Mouse (Mus musculus) adrenal gland, postnatal 14 days (tissue): ENCODE measurements at regions not wholly inside any gene's neighbourhood (a gene's known extent, or its start where the extent isn't known, plus 50 kb on each side); places are given as distances from the start of the nearest gene placed in this dataset.
A peak's percentile ranks its signal among the peaks of the same experiment; 100 is the strongest.
"Not testable (repeated sequence)": the region's sequence is repeated elsewhere in the genome, so short reads cannot be mapped to it uniquely, and the experiment has no call there.

Source experiments
- DNase-seq: peaks from one replicate; pipeline ENCODE4 v3.0.0; 2021; ENCODE audit warnings: mixed read lengths

GRCm38 (mm10) chr8:96586129-96586528, 697.8 kb upstream of the Got2 start:
- DNase-seq, result no peak

DNA sequence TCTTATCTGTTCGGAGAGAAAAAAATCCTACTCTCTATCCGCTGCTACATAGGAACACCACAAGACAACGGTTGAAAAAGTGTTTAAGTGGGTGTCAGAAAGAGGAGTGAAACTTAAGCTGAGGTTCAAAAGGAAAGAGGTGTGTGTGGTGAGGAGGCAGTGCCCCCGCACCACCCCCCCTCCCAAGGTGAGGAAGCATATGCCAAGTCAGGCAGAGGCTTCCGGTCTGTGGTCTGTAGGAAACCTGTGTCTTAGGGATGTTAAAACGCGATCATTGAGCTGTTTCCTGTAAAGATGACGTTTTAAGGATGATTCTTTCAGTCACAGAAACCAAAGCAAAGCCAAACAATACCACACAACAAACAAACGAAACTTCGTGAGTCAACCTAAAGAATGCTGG, 664.2 kb upstream of the Got2 start:
- no peak for DNase-seq

DNA sequence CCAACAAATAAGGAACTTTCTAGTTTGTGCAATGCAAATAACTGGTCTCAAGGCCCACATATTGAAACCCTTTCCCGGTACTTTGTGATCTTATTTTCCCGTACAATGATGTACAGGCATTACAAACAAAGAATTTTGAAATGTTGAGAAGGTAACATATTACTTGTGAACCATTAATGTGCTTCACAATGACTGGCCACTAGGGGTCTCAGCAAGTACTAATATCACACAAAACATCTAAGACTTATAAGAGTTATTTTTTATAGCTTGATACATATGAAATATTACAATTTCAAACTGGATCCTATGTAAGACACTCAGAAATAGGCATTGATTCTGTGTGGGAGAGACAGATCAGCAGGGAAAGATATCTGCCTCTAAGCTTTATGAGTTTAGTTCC, 662.1 kb upstream of the Got2 start:
- no peak for DNase-seq

DNA sequence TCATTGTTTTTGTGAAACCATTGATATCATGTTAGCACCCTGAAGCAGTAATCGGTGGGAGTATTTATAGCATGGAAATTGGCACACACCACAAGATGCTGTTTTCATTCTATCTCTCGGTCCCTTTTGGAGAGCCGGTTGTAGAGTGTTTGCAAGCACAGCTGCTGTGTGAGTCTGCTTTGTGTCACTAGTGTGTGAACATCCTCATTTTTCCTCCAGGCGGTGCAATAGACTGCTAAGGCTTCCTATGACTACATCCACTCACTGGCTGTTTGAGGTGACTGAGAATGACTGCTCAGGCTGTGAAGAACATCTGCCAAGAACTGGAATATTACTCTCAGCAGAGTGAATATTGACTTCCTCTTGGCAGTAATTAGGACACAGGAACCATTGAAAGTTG, 660.3 kb upstream of the Got2 start:
- DNase-seq, result no peak

DNA sequence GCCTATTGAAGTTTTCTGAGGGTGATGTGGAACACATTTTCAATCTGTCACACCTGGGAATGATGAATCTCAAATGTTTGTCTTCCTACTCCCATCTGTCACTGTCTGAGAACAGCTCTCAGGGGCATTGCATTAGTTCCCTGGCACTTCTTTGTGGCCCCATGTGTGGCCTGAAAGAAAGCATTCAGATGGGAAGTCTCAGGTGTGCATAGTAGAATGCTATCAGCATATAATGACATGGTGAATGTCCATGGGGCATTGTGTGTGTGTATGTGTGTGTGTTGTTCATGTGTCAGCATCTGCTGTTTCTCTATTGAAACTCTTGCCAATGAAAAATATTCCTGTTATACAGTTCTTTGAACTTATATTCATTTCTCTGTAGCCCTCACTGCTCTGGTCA, 659.8 kb upstream of the Got2 start:
- DNase-seq, result no peak

GRCm38 (mm10) chr8:96542215-96542614, 653.9 kb upstream of the Got2 start:
- DNase-seq, result no peak

DNA sequence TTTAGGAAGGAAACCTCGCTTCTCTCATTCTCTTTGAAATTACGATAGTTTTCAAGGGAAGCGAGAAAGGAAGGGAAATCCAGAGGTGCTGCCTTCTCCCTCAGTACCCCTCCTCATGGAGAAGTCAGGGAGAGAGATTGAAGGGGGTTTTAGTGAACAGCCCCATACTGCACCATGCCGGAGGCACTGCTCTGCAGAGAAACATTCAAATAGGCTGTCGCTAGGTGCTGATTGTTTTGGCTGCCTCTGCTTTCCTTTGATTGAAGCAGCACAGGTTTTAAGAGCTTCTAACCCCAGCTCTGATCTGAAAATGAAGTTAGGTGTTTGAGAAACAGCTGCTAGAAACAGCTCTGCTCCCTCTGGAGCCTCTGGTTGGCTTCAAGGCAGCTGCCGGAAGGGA, 610.5 kb upstream of the Got2 start:
- DNase-seq, result no peak

- no peak for DNase-seq
Observed at GRCm38 (mm10) chr8:96495406-96495805, 607.1 kb upstream of the Got2 start.

DNA sequence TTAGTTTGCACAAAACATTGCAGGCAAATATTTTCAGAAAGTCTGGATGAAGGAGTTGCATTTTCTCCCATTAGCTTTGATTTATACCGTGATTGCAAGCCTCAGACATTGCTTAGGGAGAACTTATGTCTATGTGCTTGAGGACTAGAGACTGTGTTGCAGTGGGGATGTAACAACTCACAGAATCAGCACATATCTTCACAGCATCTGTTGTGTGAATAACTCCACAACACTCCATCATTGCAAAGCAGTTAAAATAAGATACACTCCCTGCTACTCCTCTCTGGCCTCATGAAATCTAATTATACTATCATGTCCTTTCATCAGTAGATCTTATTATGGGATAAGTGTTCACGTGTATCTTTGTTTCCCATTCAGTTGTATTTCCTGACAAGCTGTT, 601.5 kb upstream of the Got2 start:
- DNase-seq, result no peak

DNA sequence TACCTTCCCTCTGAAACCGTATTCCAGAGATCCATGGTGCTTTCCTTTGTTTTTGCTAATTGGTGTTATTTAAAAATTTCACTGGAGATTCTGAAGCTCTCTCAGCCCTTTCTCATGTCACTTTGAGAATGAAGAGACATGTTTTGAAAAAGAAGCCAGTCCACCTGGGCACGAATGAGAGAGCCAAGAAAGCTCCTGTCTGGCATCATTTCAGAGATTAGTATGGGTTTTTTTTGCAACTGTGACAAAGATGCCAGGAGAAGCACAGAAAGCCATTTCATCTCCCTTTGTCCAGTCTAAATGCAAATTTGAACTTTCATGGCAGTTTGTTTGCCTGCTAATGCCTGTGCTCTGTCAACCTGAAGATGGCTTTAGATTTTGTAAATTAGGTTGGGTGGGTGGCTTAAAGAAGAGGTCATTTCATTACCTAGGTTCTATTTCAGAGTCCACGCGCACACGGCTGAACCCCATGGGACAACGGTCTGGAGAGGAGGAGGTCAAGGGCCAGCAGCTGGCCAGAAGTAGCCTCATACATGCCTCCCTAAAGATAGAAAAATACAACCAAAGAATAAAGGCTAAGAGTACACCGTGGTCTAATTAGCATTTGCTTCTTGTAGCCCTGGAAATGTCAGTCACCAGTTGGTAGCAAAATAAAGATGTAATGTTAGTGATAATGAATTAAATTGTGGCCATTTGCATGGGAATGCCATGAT, 600.5 kb upstream of the Got2 start:
- DNase-seq, result no peak

DNA sequence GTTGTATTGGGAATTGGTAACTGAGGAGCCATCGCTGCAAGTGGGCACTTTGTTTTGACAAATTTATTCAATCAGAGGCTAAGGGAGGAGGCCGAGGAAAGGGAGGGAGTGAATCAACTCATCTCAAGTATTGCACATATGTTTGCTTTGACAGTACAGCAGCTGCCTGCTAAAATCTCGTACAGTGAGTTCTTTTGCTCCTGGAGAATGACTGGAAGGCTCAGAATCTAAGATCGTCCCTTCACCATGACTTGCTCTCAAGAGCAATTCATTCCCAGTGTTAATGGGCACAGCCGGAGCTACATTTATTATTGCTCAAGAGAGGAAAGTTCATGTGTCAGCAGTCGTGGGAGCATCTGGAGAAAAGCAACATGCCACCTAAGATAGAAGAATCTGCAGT, 567.6 kb upstream of the Got2 start:
- DNase-seq, result no peak

- no peak for DNase-seq
Observed at GRCm38 (mm10) chr8:96455336-96455735, 567.0 kb upstream of the Got2 start.

DNA sequence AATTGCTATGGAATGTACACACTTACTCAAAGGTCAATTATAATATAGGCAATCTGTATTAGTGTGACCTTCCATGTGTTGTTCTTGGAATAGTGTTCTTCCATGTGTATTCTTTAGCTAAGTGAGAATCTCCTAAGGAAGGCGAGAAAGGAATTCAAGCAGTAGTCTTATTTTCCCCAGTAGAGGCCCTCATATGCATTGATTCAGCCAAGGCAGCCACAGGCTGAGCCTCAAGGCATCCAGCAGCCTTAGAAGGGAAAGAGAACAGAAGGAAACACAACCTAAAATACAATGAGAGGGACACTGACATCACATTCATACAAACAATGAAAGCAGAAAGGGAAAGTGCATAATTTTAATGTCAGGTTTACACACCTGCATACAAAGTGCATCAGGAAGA, 541.4 kb upstream of the Got2 start:
- DNase-seq, result no peak

- DNase-seq, result no peak
Observed at GRCm38 (mm10) chr8:96426900-96427299, 538.6 kb upstream of the Got2 start.

- no peak for DNase-seq
Observed at GRCm38 (mm10) chr8:96409601-96410000, 521.3 kb upstream of the Got2 start.

GRCm38 (mm10) chr8:96404549-96405145, 516.3 kb upstream of the Got2 start:
- DNase-seq, result no peak

DNA sequence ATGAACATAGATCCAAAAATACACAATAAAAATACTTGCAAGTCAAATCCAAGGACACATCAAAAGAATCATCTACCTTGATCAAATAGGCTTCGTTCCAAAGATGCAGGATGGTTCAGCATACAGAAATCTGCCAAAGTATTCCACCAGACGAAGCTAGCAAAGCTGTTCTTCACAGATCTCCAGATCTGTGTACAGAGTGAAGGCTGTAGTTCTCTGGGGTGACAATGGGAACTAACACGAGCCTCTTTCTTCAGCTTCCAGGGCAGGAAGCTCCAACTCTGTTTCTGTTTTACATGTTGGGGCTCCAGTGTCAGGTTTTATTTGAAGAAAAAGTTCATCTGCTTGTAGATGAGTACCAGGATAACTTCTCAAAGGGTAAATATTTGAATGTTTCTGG, 515.3 kb upstream of the Got2 start:
- DNase-seq, result no peak

- not testable (repeated sequence) for DNase-seq
Observed at GRCm38 (mm10) chr8:96399381-96399780, 511.0 kb upstream of the Got2 start.

DNA sequence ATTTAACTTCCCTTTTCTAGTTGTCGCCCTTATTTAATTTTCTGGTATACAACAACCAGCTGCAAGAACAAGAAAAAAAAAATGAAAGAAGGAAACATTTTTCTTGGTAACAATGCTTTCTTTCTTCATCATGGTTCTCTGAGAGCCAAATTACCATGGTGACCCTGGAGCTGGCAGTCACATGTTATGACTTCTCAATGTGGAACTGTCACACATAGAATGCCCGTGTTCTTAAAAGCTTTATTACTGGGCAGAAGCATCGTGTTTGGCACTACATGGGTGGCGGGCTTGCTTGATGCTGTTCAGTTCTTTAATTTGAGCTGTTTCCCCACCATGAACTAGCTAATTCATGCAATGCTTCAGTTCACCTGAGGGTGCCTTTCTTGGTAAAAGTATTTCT, 504.7 kb upstream of the Got2 start:
- DNase-seq, result no peak

DNA sequence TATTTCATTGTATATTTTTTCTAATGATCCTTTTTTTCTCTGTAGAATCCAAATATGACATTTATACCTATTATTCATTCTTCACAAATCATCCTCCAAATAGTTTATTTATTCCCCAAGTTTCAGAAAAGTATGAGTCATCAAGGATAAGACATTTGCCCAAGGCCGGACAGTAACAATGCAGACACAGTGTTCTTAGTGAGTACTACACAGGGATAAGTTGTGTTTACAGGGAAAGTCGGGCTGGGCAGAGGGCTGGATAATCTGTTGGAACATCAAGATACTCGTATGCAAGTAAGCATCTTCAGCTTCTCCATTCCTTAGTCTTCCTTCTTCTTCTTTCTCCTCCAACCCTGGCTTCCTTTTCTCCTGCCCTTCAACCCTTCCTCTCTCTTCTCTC, 500.9 kb upstream of the Got2 start:
- DNase-seq, result peak; percentile 17

GRCm38 (mm10) chr8:96370500-96370899, 482.2 kb upstream of the Got2 start:
- DNase-seq, result no peak

DNA sequence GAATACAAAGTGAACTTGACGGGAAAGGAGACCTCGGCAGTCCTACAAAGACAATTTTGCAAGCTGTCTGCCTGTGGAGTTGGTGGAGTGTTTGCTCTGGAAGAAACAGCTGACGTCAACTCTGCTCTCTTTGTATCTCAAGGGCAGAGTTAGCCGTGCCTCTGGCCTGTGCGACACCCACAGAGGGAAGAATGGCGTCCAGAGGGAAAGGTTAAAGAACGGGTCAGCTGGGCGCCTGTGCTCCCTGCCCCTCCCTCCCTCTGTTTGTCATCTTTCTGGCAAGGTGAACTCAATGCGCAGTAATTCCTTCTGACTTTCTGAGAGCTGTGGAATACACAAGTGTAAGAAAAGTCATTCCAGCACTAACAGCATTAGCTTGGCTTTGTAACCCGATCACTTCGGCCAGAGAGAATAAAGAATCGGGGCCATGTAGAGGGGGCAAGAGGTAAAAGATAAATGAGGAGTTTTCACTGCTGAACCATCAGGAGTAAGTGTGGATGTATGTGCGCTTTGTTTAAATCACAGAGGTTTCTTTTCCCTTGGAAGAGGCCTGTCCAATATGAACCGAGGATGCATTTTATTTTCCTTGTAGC, 474.6 kb upstream of the Got2 start:
- peak; percentile 28 for DNase-seq

DNA sequence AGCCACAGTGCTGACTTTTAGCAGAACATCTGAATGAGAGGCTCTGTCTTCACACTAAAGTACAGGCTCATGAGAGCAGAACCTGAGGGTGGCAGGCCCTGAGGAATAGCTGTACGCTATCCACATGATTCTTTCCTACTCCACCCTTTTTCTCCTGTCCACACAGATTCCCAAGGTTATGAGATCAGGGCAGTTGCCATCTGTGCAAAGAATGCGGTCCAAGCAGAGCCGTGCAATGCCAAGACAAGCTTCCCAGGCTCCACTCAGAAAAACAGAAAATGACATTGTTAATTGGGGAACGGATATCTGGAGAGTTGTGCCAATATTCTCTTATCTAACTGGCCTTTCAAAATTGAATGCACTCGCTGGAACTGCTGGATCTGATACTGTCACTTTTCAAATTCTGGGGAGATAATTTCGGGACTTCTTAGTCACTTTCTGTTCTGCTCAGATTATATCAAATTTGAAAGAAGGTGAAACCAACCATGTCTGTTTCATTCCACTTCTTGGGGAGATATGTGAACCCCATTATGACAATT, 462.3 kb upstream of the Got2 start:
- DNase-seq, result no peak

DNA sequence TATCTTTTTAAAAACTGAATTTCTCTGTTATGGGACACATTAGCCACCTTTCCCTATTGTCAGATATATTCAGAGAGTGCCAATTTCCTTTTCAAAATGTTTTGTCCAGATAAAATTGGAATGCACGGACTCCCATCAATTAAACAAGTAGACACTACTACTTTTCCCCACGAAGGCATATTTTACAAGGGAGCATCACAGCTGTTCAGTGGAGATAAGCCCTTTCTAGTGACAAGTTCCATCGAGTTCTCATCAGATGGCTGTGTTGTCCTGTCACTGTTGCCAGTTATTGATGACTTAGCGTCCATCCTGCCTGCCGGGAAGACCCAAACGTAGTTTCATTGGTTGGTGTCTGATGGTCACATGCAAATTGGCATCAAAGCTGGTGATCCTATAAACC, 461.2 kb upstream of the Got2 start:
- DNase-seq, result no peak
